Mouse (Mus musculus): ENCODE measurements around the gene Pop4.
"Not testable (repeated sequence)": the region's sequence is repeated elsewhere in the genome, so short reads cannot be mapped to it uniquely, and the experiment has no call there.

Gene Pop4

GRCm38 (mm10) chr7:38270703-38271510 is at the start of gene Pop4:
TSS of gene Pop4 (minus strand) at chr7:38271423.
- DNase-seq (ENCODE audit: low spot score), result peak; percentile 94

- DNase-seq (ENCODE audit: low spot score), result no peak
These were observed 49.4 kb upstream of the Pop4 start for GRCm38 (mm10) chr7:38320641-38321040.

- not testable (repeated sequence) for DNase-seq (ENCODE audit: low spot score)
These were observed 11.0 kb upstream of the Pop4 start for GRCm38 (mm10) chr7:38282192-38282591.

GRCm38 (mm10) chr7:38272551-38272950 is 1.3 kb upstream of the Pop4 start:
- no peak for DNase-seq (ENCODE audit: low spot score)

- DNase-seq (ENCODE audit: low spot score), result no peak
These were observed 636 bp upstream of the Pop4 start for GRCm38 (mm10) chr7:38271859-38272258.

- no peak for DNase-seq (ENCODE audit: low spot score)
These were observed 238 bp upstream of the Pop4 start for GRCm38 (mm10) chr7:38271511-38271811.

- peak; percentile 70 for DNase-seq (ENCODE audit: low spot score)
These were observed 4.1 kb downstream of the Pop4 start for GRCm38 (mm10) chr7:38267006-38267680.

- DNase-seq (ENCODE audit: low spot score), result no peak
These were observed 8.8 kb downstream of the Pop4 start for GRCm38 (mm10) chr7:38262406-38262805.

GRCm38 (mm10) chr7:38259631-38260030 is 11.6 kb downstream of the Pop4 start:
- no peak for DNase-seq (ENCODE audit: low spot score)

GRCm38 (mm10) chr7:38253441-38253840 is 17.8 kb downstream of the Pop4 start:
- no peak for DNase-seq (ENCODE audit: low spot score)

GRCm38 (mm10) chr7:38251494-38252216 is 19.6 kb downstream of the Pop4 start:
- no peak for DNase-seq (ENCODE audit: low spot score)

GRCm38 (mm10) chr7:38242417-38242816 is 28.8 kb downstream of the Pop4 start:
- no peak for DNase-seq (ENCODE audit: low spot score)

- DNase-seq (ENCODE audit: low spot score), result no peak
These were observed 34.1 kb downstream of the Pop4 start for GRCm38 (mm10) chr7:38237140-38237539.

- DNase-seq (ENCODE audit: low spot score), result no peak
These were observed 34.7 kb downstream of the Pop4 start for GRCm38 (mm10) chr7:38236400-38237105.

- DNase-seq (ENCODE audit: low spot score), result no peak
These were observed 40.9 kb downstream of the Pop4 start for GRCm38 (mm10) chr7:38230285-38230684.

GRCm38 (mm10) chr7:38228329-38228728 is 42.9 kb downstream of the Pop4 start:
- DNase-seq (ENCODE audit: low spot score), result no peak

- DNase-seq (ENCODE audit: low spot score), result peak; percentile 94
These were observed 43.3 kb downstream of the Pop4 start, which contains the start of gene Plekhf1 for GRCm38 (mm10) chr7:38227900-38228298. TSS of gene Plekhf1 (minus strand) at chr7:38228016.

GRCm38 (mm10) chr7:38227181-38227899 is 43.9 kb downstream of the Pop4 start:
- peak; percentile 51 for DNase-seq (ENCODE audit: low spot score)

- DNase-seq (ENCODE audit: low spot score), result no peak
These were observed 45.0 kb downstream of the Pop4 start for GRCm38 (mm10) chr7:38226226-38226625.

GRCm38 (mm10) chr7:38224577-38225369 is 46.5 kb downstream of the Pop4 start:
- no peak for DNase-seq (ENCODE audit: low spot score)

- no peak for DNase-seq (ENCODE audit: low spot score)
These were observed 50.4 kb downstream of the Pop4 start for GRCm38 (mm10) chr7:38220866-38221265.

Data from retina, embryonic 14.5 days (tissue).